Mouse (Mus musculus) urinary bladder, postnatal 36 days (tissue): ENCODE measurements around the gene Gm19402.
A peak's percentile ranks its signal among the peaks of the same experiment; 100 is the strongest.
"Not testable (repeated sequence)": the region's sequence is repeated elsewhere in the genome, so short reads cannot be mapped to it uniquely, and the experiment has no call there.

ENCODE experiments used
- DNase-seq, 2 experiments: peaks; one replicate each; pipeline ENCODE4 v3.0.0; 2022; ENCODE audit warnings: low spot score in 2 of 2, mixed read lengths in 1 of 2

The Gm19402 gene

GRCm38 (mm10) chr10:77690356-77690807, at the start of gene Gm19402:
TSS of gene Gm19402 (minus strand) at chr10:77690757.
- DNase-seq: not testable (repeated sequence)

- DNase-seq: no peak
Observed at GRCm38 (mm10) chr10:77738929-77739328, 48.4 kb upstream of the Gm19402 start.

- no peak for DNase-seq
Observed at GRCm38 (mm10) chr10:77735928-77736327, 45.4 kb upstream of the Gm19402 start.

GRCm38 (mm10) chr10:77729241-77729640, 38.7 kb upstream of the Gm19402 start:
- no peak for DNase-seq

- no peak for DNase-seq
Observed at GRCm38 (mm10) chr10:77728280-77728679, 37.7 kb upstream of the Gm19402 start.

DNA sequence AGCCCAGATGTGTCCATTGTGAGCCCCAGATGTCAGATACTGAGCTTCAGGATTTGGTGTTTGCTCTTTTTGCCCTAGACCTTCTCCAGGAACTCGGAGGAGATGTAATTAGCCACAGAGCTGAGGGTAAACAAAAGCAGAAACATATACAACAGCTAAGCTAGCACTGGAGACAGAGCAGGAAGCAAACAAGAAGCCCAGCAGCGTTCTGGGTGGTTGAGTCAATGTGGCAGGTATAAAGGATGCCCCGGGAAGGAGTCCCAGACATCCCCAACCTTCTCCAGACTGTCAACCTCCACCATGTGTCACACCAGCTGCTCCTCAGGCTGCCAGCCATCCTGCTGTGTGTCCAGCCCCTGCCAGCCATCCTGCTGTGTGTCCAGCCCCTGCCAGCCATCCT, 35.6 kb upstream of the Gm19402 start, which contains the start of gene Gm10100:
Gene Gm10100 (plus strand): TSS at position 301 of the 400 bp plus-strand sequence.
- no peak for DNase-seq

DNA sequence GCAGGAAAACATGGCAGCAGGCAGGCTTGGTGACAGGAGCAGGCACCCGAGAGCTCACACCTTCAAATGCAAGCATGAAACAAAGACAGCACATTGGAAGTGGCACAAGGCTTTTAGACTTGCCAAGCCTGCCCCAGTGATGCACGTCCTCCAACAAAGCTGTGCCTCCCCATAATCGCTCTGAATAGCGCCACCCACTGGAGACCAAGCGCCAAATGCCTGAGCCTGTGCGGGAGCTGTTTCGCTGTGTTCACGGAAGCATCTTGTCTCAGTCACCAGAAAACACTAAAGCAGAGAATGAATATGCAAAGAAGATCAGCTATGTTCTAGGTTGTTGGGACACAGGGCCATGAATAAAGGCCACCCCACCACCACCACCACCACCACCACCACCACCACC, 34.3 kb upstream of the Gm19402 start:
- DNase-seq: no peak

GRCm38 (mm10) chr10:77720299-77720698, 29.7 kb upstream of the Gm19402 start, which contains the start of gene Krtap12-1:
TSS of gene Krtap12-1 (plus strand) at chr10:77720599.
- not testable (repeated sequence) for DNase-seq

DNA sequence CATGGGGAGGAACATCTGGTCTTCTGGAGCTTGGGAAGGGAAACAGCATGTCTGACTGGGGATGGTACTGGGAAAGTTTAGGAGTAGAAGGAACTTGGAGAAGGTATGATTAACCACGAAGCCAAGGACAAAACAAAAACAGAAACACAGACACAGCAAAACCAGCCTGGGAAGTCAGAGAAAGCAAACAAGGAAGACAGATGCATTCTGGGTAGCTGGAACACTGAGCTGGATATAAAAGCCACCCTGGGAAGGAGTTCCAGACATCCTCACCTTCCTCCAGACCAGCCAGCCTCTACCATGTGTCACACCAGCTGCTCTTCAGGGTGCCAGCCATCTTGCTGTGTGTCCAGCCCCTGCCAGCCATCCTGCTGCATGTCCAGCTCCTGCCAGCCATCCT, 24.9 kb upstream of the Gm19402 start, which contains the start of gene Gm10142:
Gene Gm10142 (plus strand): TSS at position 301 of the 400 bp plus-strand sequence.
- no peak for DNase-seq

DNA sequence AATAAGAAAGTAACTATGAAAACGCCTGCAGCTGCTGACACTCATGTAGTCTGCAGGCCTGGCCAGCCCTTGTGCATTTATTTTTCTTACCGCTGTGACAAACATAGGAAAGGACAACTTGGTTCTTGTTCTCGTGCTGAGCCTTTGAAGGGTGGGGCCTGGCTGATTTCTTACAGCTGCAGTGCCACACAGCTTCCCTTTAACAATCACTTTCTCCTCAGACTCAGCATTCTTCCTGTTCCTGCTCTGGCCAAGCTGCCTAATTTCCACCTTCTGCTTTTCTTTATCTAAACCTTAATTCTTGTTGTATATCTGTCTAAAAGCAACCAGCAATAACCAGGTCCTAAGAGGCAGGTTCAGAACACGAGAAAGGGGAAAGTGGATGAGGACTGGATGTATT, 23.2 kb upstream of the Gm19402 start:
- DNase-seq: no peak

- DNase-seq: not testable (repeated sequence)
Observed at GRCm38 (mm10) chr10:77711157-77711556, 20.6 kb upstream of the Gm19402 start, which contains the start of gene Gm10024. TSS of gene Gm10024 (plus strand) at chr10:77711457.

- DNase-seq: no peak
Observed at GRCm38 (mm10) chr10:77709831-77710230, 19.3 kb upstream of the Gm19402 start.

GRCm38 (mm10) chr10:77706326-77706725, 15.8 kb upstream of the Gm19402 start, which contains the start of gene Gm10272:
TSS of gene Gm10272 (plus strand) at chr10:77706626.
- DNase-seq: no peak

- DNase-seq: no peak
Observed at GRCm38 (mm10) chr10:77697133-77697532, 6.6 kb upstream of the Gm19402 start, which contains the start of gene Gm9508. TSS of gene Gm9508 (minus strand) at chr10:77697233.

GRCm38 (mm10) chr10:77687021-77687420, 3.5 kb downstream of the Gm19402 start:
- no peak for DNase-seq

DNA sequence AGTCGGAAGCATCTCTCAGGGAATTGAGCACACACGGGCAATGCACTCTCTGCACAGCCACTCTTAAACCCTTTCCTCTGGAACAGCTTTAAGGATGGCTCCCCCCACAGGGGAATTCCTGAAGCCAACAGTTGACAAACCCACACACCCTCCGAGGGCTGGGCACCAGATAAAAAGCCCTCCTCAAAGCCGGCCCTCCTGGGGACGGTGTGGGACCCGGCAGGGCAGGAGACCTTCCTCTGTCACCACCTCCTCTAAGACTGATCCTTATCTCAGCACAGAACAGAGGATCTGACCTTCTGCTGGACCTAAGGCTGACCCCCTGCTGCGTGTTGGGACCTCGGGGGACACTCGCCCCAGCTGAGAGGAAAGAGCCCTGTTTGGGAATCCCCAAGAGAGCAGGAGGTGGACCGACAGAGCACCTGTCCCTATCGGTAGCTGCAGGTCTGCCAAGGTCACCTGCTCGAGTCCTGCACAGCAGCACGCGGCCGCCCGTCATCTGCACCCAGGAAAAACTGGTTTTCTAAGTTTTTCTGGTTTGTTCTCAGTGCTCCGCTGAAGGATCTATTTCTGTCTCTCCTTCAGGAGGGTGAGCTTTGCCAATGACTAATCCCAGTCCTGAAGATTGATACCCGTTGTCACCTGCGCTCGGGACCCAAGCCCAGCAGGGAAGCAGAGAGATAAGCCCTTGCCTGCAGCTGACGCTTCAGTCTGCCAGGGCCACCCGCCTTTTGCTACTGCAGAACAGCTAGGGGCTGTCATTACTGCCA, 4.5 kb downstream of the Gm19402 start, which contains the start of gene Tspear:
Gene Tspear (plus strand): TSS at position 675 of the 770 bp plus-strand sequence.
- peak; percentile 63 to 75 for DNase-seq

- no peak for DNase-seq
Observed at GRCm38 (mm10) chr10:77684181-77684580, 6.4 kb downstream of the Gm19402 start.

DNA sequence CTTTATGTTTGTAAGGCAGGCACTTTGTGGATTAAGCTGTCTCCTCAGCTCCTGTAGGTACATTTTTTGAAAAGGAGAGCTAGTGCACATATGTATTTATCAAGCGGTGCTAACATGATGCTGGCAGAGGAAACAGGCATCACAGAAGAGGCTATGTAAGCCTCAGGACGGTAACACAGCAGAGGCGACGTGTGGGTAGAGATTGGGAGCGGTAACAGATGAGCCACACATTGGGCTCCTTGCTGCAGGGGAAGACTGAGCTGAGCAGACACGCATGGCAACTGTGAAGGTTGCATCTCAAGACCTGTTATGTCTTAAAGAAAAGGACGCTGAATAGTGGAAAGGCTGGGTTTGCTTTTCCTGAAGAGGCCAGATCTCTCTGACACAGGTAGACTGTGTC, 7.6 kb downstream of the Gm19402 start:
- no peak for DNase-seq

DNA sequence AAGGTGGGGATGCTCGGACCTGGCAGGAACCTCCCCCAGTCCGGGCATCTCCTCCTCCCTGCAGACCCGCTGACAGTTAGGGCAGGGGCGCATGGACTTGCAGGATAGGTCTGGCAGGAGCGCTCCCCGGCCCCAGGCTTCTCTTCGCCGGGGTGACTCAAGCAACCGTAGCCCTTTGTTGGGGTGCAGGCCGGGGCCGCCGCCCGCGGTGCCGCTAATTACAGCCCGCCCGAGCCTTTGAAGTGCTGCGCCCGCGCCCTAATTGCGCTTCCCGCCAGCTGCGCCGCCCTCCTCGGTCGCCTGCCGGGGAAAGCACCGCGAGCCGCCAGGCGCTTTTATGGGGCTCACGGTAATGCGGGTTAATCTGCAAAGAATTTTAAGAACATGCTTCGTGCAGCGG, 13.0 kb downstream of the Gm19402 start:
- DNase-seq: no peak

GRCm38 (mm10) chr10:77673765-77674164, 16.8 kb downstream of the Gm19402 start:
- DNase-seq: no peak

GRCm38 (mm10) chr10:77671519-77671918, 19.0 kb downstream of the Gm19402 start:
- DNase-seq: no peak

DNA sequence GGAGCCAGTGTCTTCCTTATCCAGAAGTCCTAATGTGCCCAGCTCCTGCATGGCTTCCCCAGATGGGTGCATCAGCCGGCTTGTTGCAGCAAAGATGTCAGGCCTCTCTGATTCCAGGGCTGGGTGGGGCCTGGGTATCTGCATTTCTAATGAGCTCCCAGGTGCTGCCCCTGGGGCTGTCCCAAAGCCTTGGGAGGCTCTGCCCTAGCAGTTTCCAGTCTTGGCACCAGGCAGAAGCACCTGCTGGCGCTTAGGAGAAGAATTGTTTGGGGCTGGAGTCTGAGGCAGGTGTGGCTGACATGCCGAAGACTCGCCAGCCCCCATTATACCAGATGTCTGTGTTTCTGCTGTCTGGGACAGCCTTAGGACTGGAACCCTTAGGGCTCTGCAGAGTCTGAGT, 19.8 kb downstream of the Gm19402 start:
- no peak for DNase-seq

DNA sequence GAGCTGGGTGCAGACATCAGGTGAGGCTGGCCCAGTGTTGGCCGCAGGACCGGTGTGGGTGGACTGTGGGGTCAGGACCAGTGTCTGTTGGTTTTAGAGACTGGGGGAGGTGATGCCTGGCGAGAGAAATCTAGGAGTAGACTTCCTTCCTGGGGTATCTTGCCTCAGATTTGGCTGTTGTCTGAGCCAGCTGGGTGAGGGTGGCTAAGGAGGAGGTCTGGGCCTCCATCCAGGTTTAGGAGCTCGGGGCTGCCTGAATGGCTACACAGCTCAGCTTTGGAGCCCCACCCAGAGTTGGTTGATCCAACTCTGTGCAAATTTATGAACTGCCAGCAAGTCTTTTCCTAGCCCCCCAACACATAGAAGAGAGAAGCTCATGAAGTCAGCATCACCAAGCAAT, 23.2 kb downstream of the Gm19402 start:
- DNase-seq: no peak
